Mouse (Mus musculus) liver, embryonic 14.5 days (tissue): ENCODE measurements around the gene Agpat4. TPM values are rescaled to one million over a fixed set of nuclear protein-coding genes. Genes with fewer than 3 reads are reported as not detected.

ENCODE experiments used
- ATAC-seq: fragments of 200-750 bp; cut with Nextera tagmentation; 2 replicates; pipeline ENCODE4 v1.8.0; 2017; ENCODE audit warnings: moderate number of reproducible peaks, mild to moderate bottlenecking, moderate library complexity; ENCODE audit not compliant: insufficient read depth
- DNase-seq, 3 experiments: peaks; one replicate each; pipeline ENCODE4 v3.0.0-alpha.2; 2012 to 2013; ENCODE audit warnings: low read depth in 3 of 3, low spot score in 3 of 3
- H3K27ac ChIP-seq: fragments of 300-500 bp; sonication (generic); 2 replicates; pipeline ENCODE4 v1.5.1; 2014; ENCODE audit warnings: moderate library complexity, mild to moderate bottlenecking, control low read depth, inconsistent platforms
- H3K27me3 ChIP-seq: fragments of 300-500 bp; sonication (generic); 2 replicates; pipeline ENCODE4 v1.6.1; 2014; ENCODE audit warnings: mild to moderate bottlenecking, low read length, moderate library complexity; ENCODE audit not compliant: control insufficient read depth, insufficient read depth
- H3K36me3 ChIP-seq: fragments of 300-500 bp; sonication (generic); replicated peaks from 2 replicates; pipeline ENCODE4 v1.6.1; 2014; ENCODE audit warnings: low read depth; ENCODE audit not compliant: control insufficient read depth, insufficient read depth
- H3K4me1 ChIP-seq, 2 experiments: fragments of 200-500 bp in 1 of 2; fragments of 300-500 bp in 1 of 2; sonication (generic) in 1 of 2; replicated peaks; 2 replicates each; pipeline ENCODE4 v1.6.1; 2012 to 2014; ENCODE audit warnings: antibody characterized with exemption in 1 of 2, inconsistent platforms in 1 of 2, low read length in 1 of 2; ENCODE audit not compliant: control insufficient read depth in 2 of 2, insufficient read depth in 2 of 2
- H3K4me2 ChIP-seq: fragments of 300-500 bp; sonication (generic); 2 replicates; pipeline ENCODE4 v1.6.1; 2014; ENCODE audit warnings: low read depth, mild to moderate bottlenecking, control low read depth, moderate library complexity
- H3K4me3 ChIP-seq, 2 experiments: fragments of 200-500 bp in 1 of 2; fragments of 300-500 bp in 1 of 2; sonication (generic) in 1 of 2; 2 replicates each; pipeline ENCODE4 v1.5.1; 2012 to 2014; ENCODE audit warnings: low read depth in 2 of 2, low read length in 2 of 2, mild to moderate bottlenecking in 2 of 2, control low read depth in 1 of 2, inconsistent platforms in 1 of 2, moderate library complexity in 1 of 2; ENCODE audit not compliant: insufficient read depth in 1 of 2
- H3K9ac ChIP-seq: fragments of 300-500 bp; sonication (generic); replicated peaks from 2 replicates; pipeline ENCODE4 v1.6.1; 2014; ENCODE audit warnings: mild to moderate bottlenecking, control low read depth, moderate library complexity
- H3K9me3 ChIP-seq: fragments of 300-500 bp; sonication (generic); 2 replicates; pipeline ENCODE4 v1.6.1; 2016; ENCODE audit warnings: low read length, mixed read lengths; ENCODE audit not compliant: control insufficient read depth
- CTCF ChIP-seq: IDR thresholded peaks from 2 replicates; pipeline ENCODE4 v1.5.1; 2016; ENCODE audit warnings: antibody characterized with exemption, low read depth, control low read depth
- EP300 ChIP-seq: IDR thresholded peaks from 2 replicates; pipeline ENCODE4 v1.6.1; 2016; ENCODE audit warnings: antibody characterized with exemption, low read depth
- WGBS: fragments of 180-500 bp; shearing (Covaris S2); extraction: QIAGEN DNeasy Blood & Tissue Kit; methylation state at CpG from one replicate; pipeline ENCODE4 v1.1.7; 2014; ENCODE audit not compliant: insufficient replicate concordance; 5-methylcytosine and 5-hydroxymethylcytosine counted together
- polyA plus RNA-seq, 2 experiments: library from polyadenylated mRNA; depleted of rRNA in 1 of 2; stranded (reverse) in 1 of 2; unstranded in 1 of 2; fragments of >200 nt; fragmentation: Nextera tagmentation in 1 of 2; extraction: Ambion mirVana in 1 of 2; gene quantifications; 2 replicates each; pipeline versions ENCODE4 v1.2.1 to v1.2.3; 2012 to 2014

Agpat4 gene
- polyA plus RNA-seq, 2 experiments: 10.5 to 16.2 TPM

DNA sequence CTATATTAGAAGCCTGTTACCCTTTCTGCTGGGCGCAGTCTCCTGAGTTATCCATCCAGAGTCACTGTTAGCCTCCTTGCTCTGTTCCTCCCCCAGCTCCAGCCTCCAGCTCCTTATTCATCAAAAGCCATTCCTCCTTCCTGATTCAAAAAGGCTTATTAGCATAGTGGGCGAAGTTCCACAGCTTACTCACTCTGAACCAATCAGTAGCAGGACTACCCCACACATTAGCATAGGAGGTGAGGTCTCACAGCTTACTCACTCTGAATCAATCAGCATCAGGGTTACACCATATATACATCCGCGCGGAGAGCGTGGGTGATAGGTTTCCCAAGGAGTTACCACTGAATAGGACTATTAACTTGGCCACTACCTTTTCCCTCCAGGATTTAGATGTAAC, 93.8 kb downstream of the Agpat4 start:
- no peak overlapping the region for H3K9ac ChIP-seq
- no peaks in the 10 kb centered on the region for H3K27me3 ChIP-seq
- no peak for ATAC-seq
- no peak overlapping the region for H3K4me3 ChIP-seq
- peaks cover 60% of the 10 kb centered on the region for H3K36me3 ChIP-seq
- no peak for TF ChIP-seq CTCF
- no peak for TF ChIP-seq EP300
- DNase-seq: no peak
- peaks cover 40 to 47% of the 10 kb centered on the region in 2 experiments for H3K4me1 ChIP-seq
- no peak overlapping the region for H3K4me2 ChIP-seq
- WGBS: 91% methylated on average over 6 of the region's 6 CpGs
- no peak overlapping the region for H3K27ac ChIP-seq
- no peaks in the 10 kb centered on the region for H3K9me3 ChIP-seq

DNA sequence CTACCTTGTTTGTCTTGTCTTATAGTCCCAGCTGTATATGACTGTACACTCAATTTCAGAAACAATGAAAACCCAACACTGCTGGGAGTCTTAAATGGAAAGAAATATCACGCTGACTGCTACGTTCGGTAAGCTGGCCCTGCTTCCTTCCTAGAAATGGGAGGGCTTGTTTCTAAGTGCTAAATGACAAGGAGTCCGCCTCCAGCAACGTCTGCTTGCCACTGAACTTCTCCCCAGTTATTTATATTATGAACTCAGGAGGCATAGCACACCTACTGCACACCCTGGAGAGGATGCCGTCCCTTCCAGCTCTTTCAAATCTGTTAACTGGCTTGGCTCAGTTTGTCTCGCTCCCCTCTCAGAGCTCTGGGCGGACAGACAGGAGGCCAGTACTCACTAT, 94.9 kb downstream of the Agpat4 start:
- WGBS: 84% methylated on average over 8 of the region's 8 CpGs
- no peak overlapping the region for H3K4me2 ChIP-seq
- H3K27me3 ChIP-seq: no peaks in the 10 kb centered on the region
- DNase-seq (no peak), ATAC-seq (no peak)
- H3K36me3 ChIP-seq: peaks cover 70% of the 10 kb centered on the region
- H3K4me1 ChIP-seq: peaks cover 29 to 36% of the 10 kb centered on the region in 2 experiments
- H3K9me3 ChIP-seq: no peaks in the 10 kb centered on the region
- H3K9ac ChIP-seq: no peak overlapping the region
- H3K27ac ChIP-seq: no peak overlapping the region
- TF ChIP-seq CTCF (no peak), EP300 (no peak)
- H3K4me3 ChIP-seq: no peak overlapping the region

DNA sequence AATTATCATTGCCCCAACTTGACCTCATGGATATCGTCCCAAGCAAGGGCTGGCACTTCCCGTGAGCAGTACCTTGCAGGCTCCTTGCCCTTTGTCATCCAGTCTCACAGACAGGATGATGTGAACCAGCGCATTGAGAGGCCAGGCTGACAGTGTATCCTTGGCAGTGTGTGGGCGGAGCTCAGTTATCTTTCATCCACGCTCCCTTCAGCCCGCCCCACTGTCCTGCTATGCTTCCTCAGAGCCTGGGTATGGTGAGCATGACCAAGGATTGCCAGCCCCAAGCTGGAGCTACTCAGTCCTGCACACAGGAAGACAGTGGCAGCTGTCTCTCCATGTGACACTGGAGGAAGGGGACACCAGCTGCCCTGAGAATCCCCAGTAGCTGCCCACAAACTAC, 97.7 kb downstream of the Agpat4 start:
- no peaks in the 10 kb centered on the region for H3K9me3 ChIP-seq
- DNase-seq (peak in 2 of 3 experiments; percentile 54 to 56), ATAC-seq (peak; percentile 86)
- WGBS: 33% methylated on average over 6 of the region's 6 CpGs
- H3K4me3 ChIP-seq: no peak overlapping the region
- peak overlapping the region; percentile 32 for H3K9ac ChIP-seq
- peaks cover 82% of the 10 kb centered on the region for H3K36me3 ChIP-seq
- no peak overlapping the region for H3K27ac ChIP-seq
- peaks cover 9 to 14% of the 10 kb centered on the region in 2 experiments for H3K4me1 ChIP-seq
- TF ChIP-seq EP300 (no peak), CTCF (no peak)
- H3K4me2 ChIP-seq: no peak overlapping the region
- no peaks in the 10 kb centered on the region for H3K27me3 ChIP-seq

DNA sequence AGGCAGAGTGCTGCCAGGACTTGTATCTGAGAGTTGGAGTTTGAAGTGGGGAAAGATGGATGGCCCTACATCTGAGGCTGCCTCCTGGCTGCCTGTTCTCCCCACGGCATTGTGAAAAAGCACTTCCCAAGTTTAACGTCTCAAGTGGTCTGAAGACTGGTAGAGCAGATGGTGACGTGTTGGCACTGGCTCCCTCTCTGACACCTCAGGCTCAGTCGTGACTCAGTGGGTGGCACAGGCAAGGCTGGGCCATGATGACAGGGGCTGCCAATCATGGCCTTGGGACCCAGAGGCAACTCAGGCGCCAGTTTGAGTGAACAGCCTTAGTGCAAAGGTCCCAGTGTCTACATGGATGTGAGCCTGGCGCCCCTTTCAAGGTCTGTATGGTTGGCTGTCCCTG, 103.4 kb downstream of the Agpat4 start:
- Histone ChIP-seq H3K9ac (no peak overlapping the region), H3K4me1 (no peaks in the 10 kb centered on the region), H3K36me3 (peaks cover 32% of the 10 kb centered on the region), H3K27me3 (no peaks in the 10 kb centered on the region), H3K9me3 (no peaks in the 10 kb centered on the region), H3K4me3 (no peak overlapping the region), H3K27ac (no peak overlapping the region), H3K4me2 (no peak overlapping the region)
- TF ChIP-seq CTCF (no peak), EP300 (no peak)
- no peak for ATAC-seq
- DNase-seq: no peak
- WGBS: 82% methylated on average over 6 of the region's 6 CpGs

DNA sequence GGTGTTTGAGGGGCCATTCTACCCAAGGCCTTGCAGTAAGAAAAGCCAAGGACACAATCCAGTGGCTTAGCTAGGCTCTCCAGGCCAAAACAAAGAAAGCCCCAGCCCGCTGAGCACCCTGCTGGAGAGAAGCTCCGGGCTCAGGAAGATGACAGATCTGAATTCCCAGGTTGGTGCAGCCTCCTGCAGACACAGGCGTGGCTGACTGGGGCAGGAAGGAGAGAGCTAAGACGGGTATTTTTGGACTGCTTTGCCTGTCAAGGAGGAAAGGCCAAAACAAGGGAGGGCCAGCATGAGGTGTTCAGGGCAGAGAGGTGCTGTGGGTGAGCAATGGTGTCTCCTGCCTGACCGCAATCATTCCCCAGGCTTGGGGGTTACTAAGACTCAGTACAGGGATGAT, 105.2 kb downstream of the Agpat4 start:
- no peak overlapping the region for H3K9ac ChIP-seq

More for the DNA sequence above, 105.2 kb downstream of the Agpat4 start:
- TF ChIP-seq CTCF (no peak), EP300 (no peak)
- Histone ChIP-seq H3K36me3 (peaks cover 14% of the 10 kb centered on the region), H3K27me3 (no peaks in the 10 kb centered on the region), H3K4me1 (no peaks in the 10 kb centered on the region), H3K4me2 (no peak overlapping the region), H3K27ac (no peak overlapping the region), H3K9me3 (no peaks in the 10 kb centered on the region), H3K4me3 (no peak overlapping the region)
- 74% methylated on average over 5 of the region's 5 CpGs for WGBS
- DNase-seq (no peak), ATAC-seq (no peak)
